Mouse (Mus musculus) liver, embryonic 16.5 days (tissue): ENCODE results near the gene Gm9040. TPM values are rescaled to one million over a fixed set of nuclear protein-coding genes. Genes with fewer than 3 reads are reported as not detected.
"Not testable (repeated sequence)": the region's sequence is repeated elsewhere in the genome, so short reads cannot be mapped to it uniquely, and the experiment has no call there.

ENCODE experiments used
- ATAC-seq: fragments of 200-750 bp; cut with Nextera tagmentation; 2 replicates; pipeline ENCODE4 v1.8.0; 2017; ENCODE audit warnings: low read depth, mild to moderate bottlenecking, moderate number of reproducible peaks, moderate library complexity
- H3K27ac ChIP-seq: fragments of 300-500 bp; sonication (generic); 2 replicates; pipeline ENCODE4 v1.5.1; 2014; ENCODE audit warnings: mild to moderate bottlenecking, low read length
- H3K27me3 ChIP-seq: fragments of 300-500 bp; sonication (generic); 2 replicates; pipeline ENCODE4 v1.6.1; 2014; ENCODE audit warnings: low read depth, low read length, mixed read lengths; ENCODE audit not compliant: control insufficient read depth, insufficient read depth
- H3K36me3 ChIP-seq: fragments of 300-500 bp; sonication (generic); 2 replicates; pipeline ENCODE4 v1.6.1; 2014; ENCODE audit warnings: mild to moderate bottlenecking; ENCODE audit not compliant: control insufficient read depth, insufficient read depth
- H3K4me1 ChIP-seq: fragments of 300-500 bp; sonication (generic); 2 replicates; pipeline ENCODE4 v1.6.1; 2014; ENCODE audit warnings: low read depth, low read length, mixed read lengths; ENCODE audit not compliant: control insufficient read depth
- H3K4me2 ChIP-seq: fragments of 300-500 bp; sonication (generic); 2 replicates; pipeline ENCODE4 v1.6.1; 2014; ENCODE audit warnings: low read depth, low read length, mixed read lengths
- H3K4me3 ChIP-seq: fragments of 300-500 bp; sonication (generic); 2 replicates; pipeline ENCODE4 v1.5.1; 2014; ENCODE audit warnings: low read depth, mild to moderate bottlenecking, low read length
- H3K9ac ChIP-seq: fragments of 300-500 bp; sonication (generic); 2 replicates; pipeline ENCODE4 v1.6.1; 2014; ENCODE audit warnings: low read depth, low read length
- H3K9me3 ChIP-seq: fragments of 300-500 bp; sonication (generic); replicated peaks from 2 replicates; pipeline ENCODE4 v1.6.1; 2016; ENCODE audit warnings: low read length; ENCODE audit not compliant: control insufficient read depth
- WGBS: fragments of 180-500 bp; shearing (Covaris S2); extraction: QIAGEN DNeasy Blood & Tissue Kit; methylation state at CpG from one replicate; pipeline ENCODE4 v1.1.7; 2014; ENCODE audit not compliant: insufficient replicate concordance; 5-methylcytosine and 5-hydroxymethylcytosine counted together
- polyA plus RNA-seq: library from polyadenylated mRNA; unstranded; fragments of >200 nt; fragmentation: Nextera tagmentation; extraction: Ambion mirVana; gene quantifications from 2 replicates; pipeline ENCODE4 v1.2.1, GENCODE M21; 2015

The Gm9040 gene
- polyA plus RNA-seq = not detected in 2 replicates

GRCm38 (mm10) chr10:118326869-118327268, at the start of gene Gm9040:
TSS of gene Gm9040 (minus strand) at chr10:118326969.
- not testable (repeated sequence) for H3K27me3 ChIP-seq, H3K36me3 ChIP-seq, ATAC-seq, H3K4me2 ChIP-seq, H3K4me3 ChIP-seq, H3K4me1 ChIP-seq, H3K9ac ChIP-seq, H3K27ac ChIP-seq, H3K9me3 ChIP-seq
- no CpG with 5 or more reads among the region's 11 CpGs for WGBS

- Histone ChIP-seq H3K27ac (no peak overlapping the region), H3K9ac (no peak overlapping the region), H3K4me3 (no peak overlapping the region), H3K27me3 (no peaks in the 10 kb centered on the region), H3K4me1 (no peaks in the 10 kb centered on the region), H3K4me2 (no peak overlapping the region), H3K9me3 (no peaks in the 10 kb centered on the region), H3K36me3 (no peaks in the 10 kb centered on the region)
- 5% methylated on average over 10 of the region's 10 CpGs for WGBS
- ATAC-seq = peak; percentile 48
Observed at GRCm38 (mm10) chr10:118370443-118370842, 43.7 kb upstream of the Gm9040 start.

GRCm38 (mm10) chr10:118369518-118369917, 42.7 kb upstream of the Gm9040 start:
- no peaks in the 10 kb centered on the region for H3K27me3 ChIP-seq
- no peak overlapping the region for H3K27ac ChIP-seq
- no peak overlapping the region for H3K4me3 ChIP-seq
- no peaks in the 10 kb centered on the region for H3K4me1 ChIP-seq
- ATAC-seq = no peak
- 70% methylated on average over 9 of the region's 9 CpGs for WGBS
- H3K4me2 ChIP-seq = no peak overlapping the region
- H3K36me3 ChIP-seq = no peaks in the 10 kb centered on the region
- H3K9ac ChIP-seq = no peak overlapping the region
- no peaks in the 10 kb centered on the region for H3K9me3 ChIP-seq

GRCm38 (mm10) chr10:118354005-118354404, 27.2 kb upstream of the Gm9040 start, which contains the start of gene Gm9049:
TSS of gene Gm9049 (minus strand) at chr10:118354105.
- not testable (repeated sequence) for H3K27me3 ChIP-seq, H3K36me3 ChIP-seq, H3K4me3 ChIP-seq, ATAC-seq, H3K4me2 ChIP-seq, H3K9ac ChIP-seq, H3K4me1 ChIP-seq, H3K9me3 ChIP-seq, H3K27ac ChIP-seq
- WGBS = no CpG with 5 or more reads among the region's 11 CpGs

GRCm38 (mm10) chr10:118348579-118348978, 21.8 kb upstream of the Gm9040 start, which contains the start of gene Gm9048:
TSS of gene Gm9048 (minus strand) at chr10:118348679.
- H3K4me3 ChIP-seq, ATAC-seq, H3K27ac ChIP-seq, H3K9me3 ChIP-seq, H3K4me2 ChIP-seq, H3K4me1 ChIP-seq, H3K36me3 ChIP-seq, H3K9ac ChIP-seq, H3K27me3 ChIP-seq: not testable (repeated sequence)
- 78% methylated on average over 1 of the region's 14 CpGs for WGBS

GRCm38 (mm10) chr10:118343155-118343554, 16.4 kb upstream of the Gm9040 start, which contains the start of gene Gm9046:
TSS of gene Gm9046 (minus strand) at chr10:118343255.
- not testable (repeated sequence) for H3K9ac ChIP-seq, H3K4me3 ChIP-seq, H3K27ac ChIP-seq, ATAC-seq, H3K27me3 ChIP-seq, H3K36me3 ChIP-seq, H3K9me3 ChIP-seq, H3K4me1 ChIP-seq, H3K4me2 ChIP-seq
- WGBS = no CpG with 5 or more reads among the region's 14 CpGs

- H3K9ac ChIP-seq, H3K4me3 ChIP-seq, H3K4me2 ChIP-seq, H3K27me3 ChIP-seq, H3K4me1 ChIP-seq, H3K27ac ChIP-seq, ATAC-seq, H3K9me3 ChIP-seq, H3K36me3 ChIP-seq: not testable (repeated sequence)
- WGBS = no CpG with 5 or more reads among the region's 14 CpGs
Observed at GRCm38 (mm10) chr10:118337731-118338130, 11.0 kb upstream of the Gm9040 start, which contains the start of gene Gm9045. TSS of gene Gm9045 (minus strand) at chr10:118337831.

GRCm38 (mm10) chr10:118332308-118332707, 5.5 kb upstream of the Gm9040 start, which contains the start of gene Gm9044:
TSS of gene Gm9044 (minus strand) at chr10:118332408.
- ATAC-seq, H3K27ac ChIP-seq, H3K4me3 ChIP-seq, H3K4me1 ChIP-seq, H3K9me3 ChIP-seq, H3K27me3 ChIP-seq, H3K36me3 ChIP-seq, H3K9ac ChIP-seq, H3K4me2 ChIP-seq: not testable (repeated sequence)
- WGBS = no CpG with 5 or more reads among the region's 14 CpGs

GRCm38 (mm10) chr10:118319024-118319423, 7.7 kb downstream of the Gm9040 start:
- 24% methylated on average over 8 of the region's 8 CpGs for WGBS

More at GRCm38 (mm10) chr10:118319024-118319423, 7.7 kb downstream of the Gm9040 start:
- H3K9ac ChIP-seq = no peak overlapping the region
- H3K36me3 ChIP-seq = no peaks in the 10 kb centered on the region
- no peak overlapping the region for H3K4me2 ChIP-seq
- H3K9me3 ChIP-seq = no peaks in the 10 kb centered on the region
- no peak overlapping the region for H3K27ac ChIP-seq
- ATAC-seq = no peak
- H3K27me3 ChIP-seq = no peaks in the 10 kb centered on the region
- H3K4me3 ChIP-seq = no peak overlapping the region
- H3K4me1 ChIP-seq = no peaks in the 10 kb centered on the region
